Mouse (Mus musculus) erythroblast, adult 5-6 weeks (primary cell): ENCODE data around the gene Rhot1. TPM values are rescaled to one million over a fixed set of nuclear protein-coding genes. Genes with fewer than 3 reads are reported as not detected.
"Not testable (repeated sequence)": the region's sequence is repeated elsewhere in the genome, so short reads cannot be mapped to it uniquely, and the experiment has no call there.

Experiments
- ATAC-seq: replicated peaks from 2 replicates; pipeline ENCODE4 v1.8.0; 2016; ENCODE audit warnings: moderate number of reproducible peaks, mild to moderate bottlenecking, moderate TSS enrichment, inconsistent platforms; ENCODE audit not compliant: poor library complexity, low FRiP score, severe bottlenecking
- total RNA-seq, 2 experiments: library from RNA; stranded (forward) in 1 of 2; stranded (reverse) in 1 of 2; fragments of 150-400 nt in 1 of 2; fragments of 200-764, 138-1000 nt in 1 of 2; gene quantifications; 2 replicates each; pipeline versions ENCODE4 v1.2.3 to v1.2.4; 2015 to 2017; ENCODE audit warnings: low replicate concordance in 2 of 2

The Rhot1 gene
- total RNA-seq (2015; ENCODE audit: low replicate concordance) (10.2 and 11.9 TPM in 2 replicates), total RNA-seq (2017; ENCODE audit: low replicate concordance) (9.8 and 10.3 TPM in 2 replicates)

GRCm38 (mm10) chr11:80208860-80209800, at the start of gene Rhot1:
Gene Rhot1 (plus strand): TSS chr11:80209019.
- ATAC-seq, result peak; percentile 91

GRCm38 (mm10) chr11:80161041-80161440, 47.8 kb upstream of the Rhot1 start:
- ATAC-seq, result no peak

- ATAC-seq, result no peak
Measured at GRCm38 (mm10) chr11:80163362-80164116, 45.3 kb upstream of the Rhot1 start.

- no peak for ATAC-seq
Measured at GRCm38 (mm10) chr11:80164224-80164623, 44.6 kb upstream of the Rhot1 start.

GRCm38 (mm10) chr11:80168121-80168520, 40.7 kb upstream of the Rhot1 start:
- ATAC-seq, result no peak

GRCm38 (mm10) chr11:80168611-80169249, 40.1 kb upstream of the Rhot1 start:
- no peak for ATAC-seq

GRCm38 (mm10) chr11:80169629-80170028, 39.2 kb upstream of the Rhot1 start:
- ATAC-seq, result no peak

- ATAC-seq, result 0 out of 2 replicates have a peak, but pooled peaks have one; percentile 22
Measured at GRCm38 (mm10) chr11:80170351-80170750, 38.5 kb upstream of the Rhot1 start.

- ATAC-seq, result no peak
Measured at GRCm38 (mm10) chr11:80171884-80172283, 36.9 kb upstream of the Rhot1 start.

GRCm38 (mm10) chr11:80173963-80174670, 34.7 kb upstream of the Rhot1 start:
- no peak for ATAC-seq

GRCm38 (mm10) chr11:80176911-80177895, 31.6 kb upstream of the Rhot1 start:
- ATAC-seq, result no peak

GRCm38 (mm10) chr11:80178316-80178715, 30.5 kb upstream of the Rhot1 start:
- ATAC-seq, result no peak

GRCm38 (mm10) chr11:80181021-80181749, 27.6 kb upstream of the Rhot1 start:
- ATAC-seq, result no peak

- not testable (repeated sequence) for ATAC-seq
Measured at GRCm38 (mm10) chr11:80183054-80183704, 25.6 kb upstream of the Rhot1 start.

- peak; percentile 99 for ATAC-seq
Measured at GRCm38 (mm10) chr11:80183705-80184255, 25.0 kb upstream of the Rhot1 start, which contains the start of gene Rnf135. Gene Rnf135 (plus strand): TSS chr11:80183851.

- ATAC-seq, result no peak
Measured at GRCm38 (mm10) chr11:80184531-80185071, 24.2 kb upstream of the Rhot1 start.
